In the genomic region with DNA sequence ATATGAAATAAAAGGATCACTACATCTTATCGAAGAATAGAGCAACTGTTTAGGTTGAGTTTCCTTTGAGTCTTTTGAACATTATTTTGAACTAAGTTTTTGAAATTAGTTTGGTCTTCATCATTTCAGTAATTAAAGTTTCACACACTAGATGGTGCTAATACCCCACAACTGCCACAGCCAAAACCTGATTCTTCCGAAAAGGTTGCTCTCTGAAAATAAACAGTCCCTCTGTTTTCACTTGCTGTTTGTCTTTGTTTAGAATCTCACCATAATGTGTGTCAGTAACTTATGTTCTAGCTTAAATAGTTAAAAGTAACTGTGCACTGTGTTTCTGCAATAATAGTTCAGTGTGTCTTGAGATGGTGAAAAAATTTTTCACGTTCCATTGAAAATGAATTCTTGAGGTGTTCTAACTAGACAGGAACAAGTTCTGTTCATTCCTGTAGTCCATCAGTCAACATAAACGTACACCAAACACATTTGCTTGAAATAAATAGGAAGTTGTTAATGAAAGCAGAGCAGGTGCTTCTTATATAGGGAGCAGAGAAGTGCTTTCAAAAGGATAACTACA, we compare ENCODE assay signal across 10 mouse cellular contexts. TPM values are rescaled to one million over a fixed set of nuclear protein-coding genes. Genes with fewer than 3 reads are reported as not detected.
DNase-seq lines count a peak whose midpoint lies in the region; TF ChIP-seq lines count a peak whose summit lies in the region.
"Had no signal": no experiment of that assay in that cellular context is flagged by ENCODE, and none has a peak within 500 bp of the region (broad histone marks: within the 10 kb centered on the region; RNA-seq: fewer than 3 reads in every experiment).

No protein-coding gene starts in this region.

- no peaks in the 10 kb centered on the region for H3K4me1 ChIP-seq in kidney, adult 2 months (ENCODE audit: control insufficient read depth, insufficient read depth, low read length)
- no peaks in the 10 kb centered on the region for H3K4me1 ChIP-seq in cortical plate, adult 2 months (ENCODE audit: control insufficient read depth, insufficient read depth, low read length)
- H3K4me1 ChIP-seq: embryonic facial prominence, embryonic 12.5 days had no signal

- no peaks in the 10 kb centered on the region for H3K36me3 ChIP-seq in kidney, adult 2 months (ENCODE audit: control insufficient read depth, insufficient read depth, low read length)
- H3K36me3 ChIP-seq: embryonic facial prominence, embryonic 12.5 days had no signal

- 27% methylated on average over 4 of the region's 4 CpGs for WGBS in kidney, adult 2 months

- 0 out of 2 replicates have a peak, but pooled peaks have one; percentile 11 for TF ChIP-seq CTCF in kidney, adult 2 months (conservative IDR thresholded peaks at IDR 0.05; ENCODE audit: insufficient read depth, insufficient read length, low read depth, low read length)
- peak; percentile 39; the same call in 1 of the 2 replicates for TF ChIP-seq CTCF in cortical plate, adult 2 months (IDR thresholded peaks at IDR 0.05; ENCODE audit: extremely low read depth, insufficient read depth, low read length)

- DNase-seq in cerebellum, postnatal 10 days = peak; percentile 15 to 54
- DNase-seq in cerebellum, postnatal 4 days (ENCODE audit: low spot score in 2 of 2) = no peak
- DNase-seq in kidney, adult 2 months = peak; percentile 24
- DNase-seq in kidney, postnatal 36 days = no peak
- peak; percentile 37 for DNase-seq in 3T3-L1 (ENCODE audit: low read depth, low spot score)
- DNase-seq in B cell, adult 2 months = no peak
- no peak for DNase-seq in kidney, postnatal 25 days
- DNase-seq: adrenal gland, postnatal 14 days had no signal

- no peak overlapping the region for H3K27ac ChIP-seq in kidney, adult 2 months (ENCODE audit: insufficient read depth, low read depth, low read length)
- H3K27ac ChIP-seq in cortical plate, adult 2 months (ENCODE audit: insufficient read depth, low read length) = no peak overlapping the region
- H3K27ac ChIP-seq: embryonic facial prominence, embryonic 12.5 days had no signal

- TF ChIP-seq POLR2A in kidney, adult 2 months (IDR thresholded peaks at IDR 0.05; ENCODE audit: low read depth, low read length) = no peak
- TF ChIP-seq POLR2A in cortical plate, adult 2 months (IDR thresholded peaks at IDR 0.05; ENCODE audit: extremely low read depth, insufficient read depth, low read length) = no peak

- H3K27me3 ChIP-seq in kidney, adult 2 months (replicated peaks; ENCODE audit: control insufficient read depth, insufficient read depth, low read length) = no peaks in the 10 kb centered on the region
- H3K27me3 ChIP-seq: embryonic facial prominence, embryonic 12.5 days had no signal

- H3K4me3 ChIP-seq in kidney, adult 2 months (ENCODE audit: insufficient read depth, low read depth, low read length) = no peak overlapping the region
- H3K4me3 ChIP-seq in cortical plate, adult 2 months (ENCODE audit: insufficient read depth, low read length) = no peak overlapping the region
- H3K4me3 ChIP-seq: embryonic facial prominence, embryonic 12.5 days had no signal

RNA-seq across cellular contexts. Expression of gene Cfh, which starts 11.9 kb away (rescaled TPM):
- polyA plus RNA-seq in kidney, adult 2 months (2012; rRNA removed) = 33.4 and 52.7 TPM in 2 replicates
- 15.6 and 16.3 TPM in 2 replicates for polyA plus RNA-seq in cortical plate, adult 2 months (2012; rRNA removed)

Comparison
In these comparisons a context has a peak if more than half of its experiments do, and no peak if none do; other contexts are left out.
1. DNase-seq: peak in cerebellum, postnatal 10 days (2 of 2), kidney, adult 2 months (single experiment) and 3T3-L1 (single experiment); none in cerebellum, postnatal 4 days (0 of 2), kidney, postnatal 36 days (0 of 2), B cell, adult 2 months (0 of 2) and kidney, postnatal 25 days (0 of 2).